Mouse (Mus musculus): ENCODE measurements around the gene Psmd2.

DNA sequence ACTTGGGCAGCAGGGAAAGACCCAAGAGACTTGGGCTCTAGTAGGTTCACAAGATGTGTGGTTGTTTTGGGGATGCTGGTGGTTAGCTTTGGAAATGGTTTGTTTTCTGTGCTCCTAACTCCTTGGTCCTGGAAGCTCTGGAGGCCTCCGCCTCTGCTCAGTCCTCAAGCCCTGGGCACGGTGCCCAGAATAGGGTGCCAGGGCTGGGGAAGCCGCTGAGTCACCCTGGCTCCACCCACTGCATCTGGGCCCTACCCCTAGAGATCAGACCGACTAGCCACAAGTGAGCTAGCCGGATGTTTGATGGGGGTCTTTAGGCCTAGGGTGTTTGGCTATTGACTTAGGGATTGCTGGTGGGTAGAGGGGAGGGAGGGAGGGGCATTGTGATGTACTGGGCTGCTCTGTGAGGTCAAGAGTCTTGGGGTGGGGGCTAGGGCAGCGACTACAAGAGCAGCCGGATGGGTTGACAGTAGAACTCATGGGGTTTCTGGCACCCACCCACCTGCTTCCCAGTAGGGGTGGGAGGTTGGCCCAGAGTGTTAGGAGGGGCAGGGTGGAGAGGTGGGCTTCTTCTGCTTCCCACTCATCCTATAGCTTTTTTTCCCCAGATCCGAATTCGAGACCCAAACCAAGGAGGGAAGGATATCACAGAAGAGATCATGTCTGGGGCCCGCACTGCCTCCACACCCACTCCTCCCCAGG, 26.7 kb downstream of the Psmd2 start:
- TF ChIP-seq CTCF (IDR thresholded peaks at IDR 0.05; ENCODE audit: control insufficient read depth, insufficient read depth, low read length), result no peak
- no peak for TF ChIP-seq POLR2A (IDR thresholded peaks at IDR 0.05; ENCODE audit: borderline replicate concordance, control insufficient read depth, low read depth, low read length)
